In the genomic region with DNA sequence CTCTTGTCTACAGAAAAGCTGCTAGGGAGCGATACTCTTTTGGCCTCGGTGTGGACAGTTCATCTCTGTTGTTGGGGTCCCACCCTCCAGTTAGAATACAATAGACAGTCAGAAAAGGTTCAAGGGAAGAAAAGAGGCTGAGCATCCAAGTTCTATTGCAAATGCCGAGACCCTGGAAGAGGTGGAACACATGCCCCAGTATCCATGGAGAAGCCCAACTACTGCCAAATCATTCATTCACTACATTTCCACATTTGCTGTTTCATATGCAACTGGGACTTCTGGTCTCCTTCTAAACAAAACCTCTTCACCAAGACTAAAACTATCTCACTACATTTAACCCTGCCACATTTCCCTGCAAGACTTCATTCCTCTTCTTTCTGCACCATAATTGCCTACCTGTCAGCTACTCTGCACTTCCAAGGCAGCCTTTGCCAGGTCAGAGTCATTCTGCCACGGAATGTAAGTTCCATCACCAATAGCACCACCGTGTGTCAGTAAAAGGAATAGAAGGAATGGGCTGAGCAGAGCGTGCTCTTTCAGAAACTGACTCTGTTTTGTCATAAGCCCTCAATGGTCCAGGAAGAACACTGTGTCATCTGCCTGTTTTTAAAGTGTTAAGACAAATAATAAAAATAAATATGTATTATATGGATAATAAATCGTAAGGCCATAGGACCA, we compare ENCODE assay signal across 8 mouse cellular contexts.
DNase-seq lines count a peak whose midpoint lies in the region; ATAC-seq and TF ChIP-seq lines count a peak whose summit lies in the region.

No protein-coding gene starts in this region.

- no peak for ATAC-seq in intestine, postnatal 0 days
- ATAC-seq in lung, postnatal 0 days = no peak
- ATAC-seq in erythroblast, adult 5-6 weeks (replicated peaks; ENCODE audit: low FRiP score, poor library complexity, severe bottlenecking) = no peak

- H3K27ac ChIP-seq in intestine, postnatal 0 days (ENCODE audit: low read depth, low read length) = no peak overlapping the region
- no peak overlapping the region for H3K27ac ChIP-seq in lung, postnatal 0 days (ENCODE audit: low read length)

- no peak overlapping the region for H3K4me3 ChIP-seq in intestine, postnatal 0 days (ENCODE audit: low read depth, low read length)
- no peak overlapping the region for H3K4me3 ChIP-seq in lung, postnatal 0 days (ENCODE audit: low read depth, low read length)

- TF ChIP-seq EP300 in lung, postnatal 0 days (IDR thresholded peaks at IDR 0.05) = no peak

- no peak overlapping the region for H3K4me2 ChIP-seq in intestine, postnatal 0 days (replicated peaks; ENCODE audit: low read depth)
- H3K4me2 ChIP-seq in lung, postnatal 0 days (replicated peaks; ENCODE audit: low read depth, low read length) = no peak overlapping the region

- no peaks in the 10 kb centered on the region for H3K4me1 ChIP-seq in intestine, postnatal 0 days (replicated peaks; ENCODE audit: control insufficient read depth, insufficient read depth, low read length)
- 0 out of 2 replicates have a peak, but pooled peaks cover 2% of the 10 kb centered on the region for H3K4me1 ChIP-seq in lung, postnatal 0 days (ENCODE audit: insufficient read depth, low read depth, low read length)

- no peaks in the 10 kb centered on the region for H3K27me3 ChIP-seq in intestine, postnatal 0 days (replicated peaks; ENCODE audit: control insufficient read depth, insufficient read depth, low read length)
- no peaks in the 10 kb centered on the region for H3K27me3 ChIP-seq in lung, postnatal 0 days (replicated peaks; ENCODE audit: insufficient read depth, low read length)

- peak; percentile 15 for DNase-seq in left cerebral cortex, adult 11 months (ENCODE audit: low spot score)
- no peak for DNase-seq in left cerebral cortex, adult 8-10 months (ENCODE audit: low spot score in 2 of 2)
- DNase-seq in adipocyte (ENCODE audit: low spot score) = peak; percentile 78
- DNase-seq in embryo, embryonic 11.5 days (ENCODE audit: low read depth, low spot score) = peak; percentile 20
- peak; percentile 83 for DNase-seq in lung, postnatal 0 days (ENCODE audit: low spot score)
- DNase-seq in right cerebral cortex, adult 2 months (ENCODE audit: low spot score in 2 of 2) = peak; percentile 41 to 45

- no peak overlapping the region for H3K9ac ChIP-seq in intestine, postnatal 0 days (ENCODE audit: low read depth, low read length)
- no peak overlapping the region for H3K9ac ChIP-seq in lung, postnatal 0 days (replicated peaks; ENCODE audit: low read depth)

- WGBS in intestine, postnatal 0 days = 41% methylated on average over 7 of the region's 7 CpGs
- 37% methylated on average over 7 of the region's 7 CpGs for WGBS in lung, postnatal 0 days

- TF ChIP-seq CTCF in intestine, postnatal 0 days (IDR thresholded peaks at IDR 0.05; ENCODE audit: low read depth) = peak; percentile 86
- TF ChIP-seq CTCF in lung, postnatal 0 days (IDR thresholded peaks at IDR 0.05) = peak; percentile 90

- H3K9me3 ChIP-seq in intestine, postnatal 0 days (ENCODE audit: control insufficient read depth) = no peaks in the 10 kb centered on the region
- H3K9me3 ChIP-seq in lung, postnatal 0 days (ENCODE audit: low read length) = no peaks in the 10 kb centered on the region

- no peaks in the 10 kb centered on the region for H3K36me3 ChIP-seq in intestine, postnatal 0 days (ENCODE audit: control insufficient read depth, insufficient read depth)
- no peaks in the 10 kb centered on the region for H3K36me3 ChIP-seq in lung, postnatal 0 days (ENCODE audit: insufficient read depth, low read length)

Comparison
In these comparisons a context has a peak if more than half of its experiments do, and no peak if none do; other contexts are left out.
1. DNase-seq: peak in left cerebral cortex, adult 11 months (single experiment), adipocyte (single experiment), embryo, embryonic 11.5 days (single experiment), lung, postnatal 0 days (single experiment) and right cerebral cortex, adult 2 months (2 of 2); none in left cerebral cortex, adult 8-10 months (0 of 2).